Mouse (Mus musculus): ENCODE results near the gene Adgrl2.
A peak's percentile ranks its signal among the peaks of the same experiment; 100 is the strongest.

Gene Adgrl2

GRCm38 (mm10) chr3:148977124-148977529 lies 13.2 kb downstream of the Adgrl2 start:
- DNase-seq (ENCODE audit: low spot score in 2 of 2), result no peak

GRCm38 (mm10) chr3:148971893-148972596 lies 18.3 kb downstream of the Adgrl2 start:
- DNase-seq (ENCODE audit: low spot score in 2 of 2), result no peak

GRCm38 (mm10) chr3:148964991-148965605 lies 25.3 kb downstream of the Adgrl2 start:
- DNase-seq (ENCODE audit: low spot score in 2 of 2), result no peak

GRCm38 (mm10) chr3:148963381-148964044 lies 26.8 kb downstream of the Adgrl2 start:
- no peak for DNase-seq (ENCODE audit: low spot score in 2 of 2)

- DNase-seq (ENCODE audit: low spot score in 2 of 2), result no peak
These were observed 28.7 kb downstream of the Adgrl2 start for GRCm38 (mm10) chr3:148961611-148962010.

GRCm38 (mm10) chr3:148960751-148961289 lies 29.5 kb downstream of the Adgrl2 start:
- DNase-seq (ENCODE audit: low spot score in 2 of 2), result no peak

- DNase-seq (ENCODE audit: low spot score in 2 of 2), result no peak
These were observed 30.1 kb downstream of the Adgrl2 start for GRCm38 (mm10) chr3:148960215-148960614.

- DNase-seq (ENCODE audit: low spot score in 2 of 2), result no peak
These were observed 30.9 kb downstream of the Adgrl2 start for GRCm38 (mm10) chr3:148959327-148960025.

- no peak for DNase-seq (ENCODE audit: low spot score in 2 of 2)
These were observed 31.6 kb downstream of the Adgrl2 start for GRCm38 (mm10) chr3:148958714-148959113.

- no peak for DNase-seq (ENCODE audit: low spot score in 2 of 2)
These were observed 32.2 kb downstream of the Adgrl2 start for GRCm38 (mm10) chr3:148958185-148958584.

GRCm38 (mm10) chr3:148956887-148957286 lies 33.5 kb downstream of the Adgrl2 start:
- DNase-seq (ENCODE audit: low spot score in 2 of 2), result no peak

- no peak for DNase-seq (ENCODE audit: low spot score in 2 of 2)
These were observed 40.6 kb downstream of the Adgrl2 start for GRCm38 (mm10) chr3:148949796-148950195.

- DNase-seq (ENCODE audit: low spot score in 2 of 2), result no peak
These were observed 42.5 kb downstream of the Adgrl2 start for GRCm38 (mm10) chr3:148947805-148948405.

- DNase-seq (ENCODE audit: low spot score in 2 of 2), result no peak
These were observed 43.1 kb downstream of the Adgrl2 start for GRCm38 (mm10) chr3:148947266-148947665.

GRCm38 (mm10) chr3:148945534-148945933 lies 44.8 kb downstream of the Adgrl2 start:
- DNase-seq (ENCODE audit: low spot score in 2 of 2), result no peak

GRCm38 (mm10) chr3:148939457-148939856 lies 50.9 kb downstream of the Adgrl2 start:
- DNase-seq (ENCODE audit: low spot score in 2 of 2), result no peak

GRCm38 (mm10) chr3:148935056-148935455 lies 55.3 kb downstream of the Adgrl2 start:
- peak in 1 of 2 experiments; percentile 31 for DNase-seq (ENCODE audit: low spot score in 2 of 2)

GRCm38 (mm10) chr3:148934279-148934678 lies 56.1 kb downstream of the Adgrl2 start:
- DNase-seq (ENCODE audit: low spot score in 2 of 2), result no peak

GRCm38 (mm10) chr3:148933160-148933559 lies 57.2 kb downstream of the Adgrl2 start:
- no peak for DNase-seq (ENCODE audit: low spot score in 2 of 2)

GRCm38 (mm10) chr3:148930913-148931312 lies 59.4 kb downstream of the Adgrl2 start:
- DNase-seq (ENCODE audit: low spot score in 2 of 2), result no peak

- no peak for DNase-seq (ENCODE audit: low spot score in 2 of 2)
These were observed 64.0 kb downstream of the Adgrl2 start for GRCm38 (mm10) chr3:148926330-148926729.

Measured in frontal cortex, postnatal 36 days (tissue).